Mouse (Mus musculus): ENCODE data around the gene Phb2.

The Phb2 gene

DNA sequence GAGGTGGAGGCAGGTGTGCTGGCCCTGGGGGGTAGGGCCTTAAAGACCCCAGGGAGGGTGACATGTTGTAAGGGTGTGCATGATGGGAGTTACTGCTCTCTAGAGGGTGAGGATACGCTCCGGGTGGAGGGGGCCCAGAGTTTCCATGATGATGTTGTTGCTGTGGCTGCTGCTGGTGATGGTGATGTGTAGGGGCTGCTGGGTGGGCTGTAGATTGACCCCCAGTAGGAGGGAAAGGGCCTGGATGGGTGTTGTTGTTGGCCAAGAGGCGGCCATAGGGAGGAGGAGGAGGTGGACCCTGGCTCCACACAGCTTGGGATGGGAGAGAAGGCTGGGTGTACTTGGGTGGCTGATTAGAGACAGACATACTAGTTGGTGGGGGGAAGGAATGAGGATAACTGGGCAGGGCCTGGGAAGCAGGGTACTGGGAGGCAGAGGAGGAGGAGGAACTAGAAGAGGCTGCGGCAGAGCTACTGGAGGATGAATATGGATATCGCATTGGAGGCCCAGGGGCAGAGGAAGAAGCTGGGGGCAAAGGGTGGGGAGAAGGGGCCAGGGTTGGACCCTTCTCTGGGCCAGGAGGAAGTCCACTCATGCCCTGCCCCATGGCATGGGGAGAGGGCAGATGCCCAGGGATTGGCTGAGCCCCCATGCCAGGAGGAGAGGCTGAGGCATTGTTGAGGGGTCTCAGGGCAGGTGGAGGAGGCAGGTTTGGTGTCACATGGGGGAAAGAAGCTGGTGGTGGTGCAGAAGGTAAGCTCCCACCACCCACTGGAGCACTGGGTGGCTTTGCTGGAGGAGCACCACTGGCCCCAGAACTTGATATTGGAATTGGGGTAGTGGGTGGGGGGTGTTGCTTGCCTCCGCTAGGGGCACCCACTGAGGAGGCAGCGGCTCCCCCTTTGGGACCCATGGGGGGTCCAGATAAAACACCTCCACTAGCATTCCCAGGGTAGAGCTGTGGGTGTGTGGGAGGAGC is 34.8 kb downstream of the Phb2 start:
- no peak for DNase-seq (ENCODE audit: low read depth)

DNA sequence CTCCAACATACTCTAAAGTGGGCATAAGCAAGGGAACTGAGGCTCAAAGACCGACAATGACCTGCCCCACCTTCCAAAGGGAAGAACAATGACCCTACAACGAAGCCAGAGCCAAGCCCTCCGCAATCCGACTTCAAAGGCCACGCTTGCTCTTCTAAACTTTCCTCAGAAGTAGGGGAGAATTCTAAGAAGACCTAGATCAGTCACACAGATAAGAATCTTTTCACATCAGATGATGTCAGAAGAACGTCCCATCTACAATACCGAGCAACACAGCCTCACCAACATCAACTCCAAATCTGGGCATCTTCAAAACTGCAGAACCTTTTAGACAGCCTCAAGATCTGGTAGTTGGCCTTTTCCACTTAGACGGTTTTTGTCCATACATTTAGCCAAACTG is 38.3 kb downstream of the Phb2 start:
- peak; percentile 77 for DNase-seq (ENCODE audit: low read depth)

DNA sequence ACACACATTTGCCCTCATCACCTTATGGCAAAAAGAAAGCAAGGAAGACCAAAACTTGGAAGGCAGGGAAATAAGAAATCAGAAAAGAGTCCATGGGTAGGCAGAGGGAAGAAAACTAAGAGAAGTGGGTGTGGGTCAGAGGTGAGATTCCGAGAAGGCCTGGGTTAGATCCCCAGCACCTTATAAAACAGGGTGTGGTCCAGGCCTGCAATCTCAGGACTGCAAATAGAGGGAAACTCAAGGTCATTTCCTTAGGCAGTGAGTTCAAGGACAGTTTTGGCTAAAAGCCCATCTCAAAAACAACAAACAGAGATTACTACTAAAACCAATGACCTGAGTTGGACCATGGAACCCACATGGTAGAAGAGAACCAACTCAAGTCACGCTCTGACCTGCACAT is 41.7 kb downstream of the Phb2 start:
- DNase-seq (ENCODE audit: low read depth) = no peak

DNA sequence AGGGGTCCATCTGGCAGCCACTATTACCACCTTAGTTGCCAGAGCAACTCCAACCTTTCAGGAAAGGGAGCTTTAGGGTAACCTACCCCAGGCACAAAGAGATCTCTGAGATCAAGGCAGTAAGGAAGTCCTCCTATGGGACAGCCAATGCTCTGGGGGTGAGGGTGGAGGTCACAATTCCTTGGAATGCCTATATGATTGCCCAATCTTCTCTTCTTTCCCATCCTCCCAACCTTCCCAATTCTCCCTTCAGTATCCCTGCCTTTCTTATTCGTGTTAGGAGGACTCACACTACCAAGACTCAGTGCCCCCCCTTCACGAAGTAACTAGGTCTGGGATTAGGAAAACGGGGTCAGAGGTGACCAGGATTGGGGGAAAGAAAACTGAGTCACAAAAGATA is 43.2 kb downstream of the Phb2 start:
- DNase-seq (ENCODE audit: low read depth) = no peak

DNA sequence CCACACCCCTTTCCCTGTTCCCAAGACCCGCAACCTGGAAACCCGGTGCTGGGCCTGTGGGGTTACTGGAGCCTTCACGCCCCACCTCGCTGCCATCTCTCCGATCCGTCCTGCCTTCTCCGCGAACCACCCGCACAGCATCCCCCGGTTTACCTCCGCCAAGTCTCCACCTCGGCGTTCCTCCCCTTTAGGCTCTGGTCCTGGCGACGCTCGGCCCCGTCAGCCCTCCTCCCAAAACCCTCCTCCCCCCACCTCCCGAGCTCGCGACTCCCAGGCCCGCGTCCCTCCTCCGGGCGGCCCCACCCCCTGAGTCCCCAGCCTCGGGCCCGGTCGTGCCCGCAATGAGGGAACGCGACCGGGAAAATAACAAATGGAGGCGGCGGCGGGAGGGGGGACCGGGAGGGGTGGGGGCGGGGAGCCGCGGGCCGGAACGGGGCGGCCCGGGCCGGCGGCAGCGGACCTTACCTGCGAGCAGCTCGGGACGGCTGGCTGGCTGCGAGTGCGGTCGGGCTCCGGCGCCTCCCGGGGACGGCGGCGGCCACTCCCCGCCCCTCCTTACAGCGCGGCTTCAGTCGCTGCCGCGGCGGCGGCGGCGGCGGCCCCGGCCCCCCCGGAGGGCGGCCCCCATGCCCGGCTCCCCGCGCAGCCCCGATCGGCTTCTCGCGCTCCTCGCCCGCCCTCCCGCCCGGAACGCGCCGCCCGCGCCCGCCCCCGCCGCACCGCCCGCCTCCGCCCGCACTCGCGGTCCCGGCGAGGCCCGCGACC is 43.9 kb downstream of the Phb2 start, which contains the start of the genes Gm45234 and Atn1:
TSS of gene Gm45234 (minus strand) at position 191 of the 765 bp plus-strand sequence.
TSS of gene Atn1 (minus strand) at position 694 of the 765 bp plus-strand sequence.
- peak; percentile 65 for DNase-seq (ENCODE audit: low read depth)

- peak; percentile 67 for DNase-seq (ENCODE audit: low read depth)
These were observed 44.7 kb downstream of the Phb2 start for GRCm38 (mm10) chr6:124756652-124757350.

DNA sequence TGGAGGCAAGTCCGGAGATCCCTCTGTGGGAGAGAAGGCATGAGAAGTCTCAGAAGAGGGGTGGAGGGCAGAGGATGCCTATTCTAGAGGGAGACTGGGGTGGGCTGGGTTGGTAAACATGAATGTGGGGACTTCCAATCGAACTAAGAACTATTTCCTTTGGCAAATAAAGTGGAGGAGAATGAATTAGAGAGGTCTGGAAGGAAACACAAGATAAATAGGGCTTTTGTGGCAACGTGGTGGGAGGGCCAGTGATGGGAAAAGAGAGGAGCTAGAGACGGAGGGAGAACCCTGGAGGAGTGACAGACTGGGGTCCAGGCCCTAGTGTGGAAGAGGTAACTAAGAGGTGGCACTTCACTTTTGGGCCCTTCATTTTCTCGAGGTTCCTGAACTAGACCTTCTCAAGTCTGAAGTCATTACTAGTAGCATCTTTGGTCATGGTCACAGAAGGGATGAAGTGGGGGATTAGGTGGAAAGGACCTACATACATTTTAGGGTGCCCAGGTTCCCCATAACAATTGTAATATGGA is 45.3 kb downstream of the Phb2 start:
- no peak for DNase-seq (ENCODE audit: low read depth)

- no peak for DNase-seq (ENCODE audit: low read depth)
These were observed 46.0 kb downstream of the Phb2 start for GRCm38 (mm10) chr6:124757909-124758848.

DNA sequence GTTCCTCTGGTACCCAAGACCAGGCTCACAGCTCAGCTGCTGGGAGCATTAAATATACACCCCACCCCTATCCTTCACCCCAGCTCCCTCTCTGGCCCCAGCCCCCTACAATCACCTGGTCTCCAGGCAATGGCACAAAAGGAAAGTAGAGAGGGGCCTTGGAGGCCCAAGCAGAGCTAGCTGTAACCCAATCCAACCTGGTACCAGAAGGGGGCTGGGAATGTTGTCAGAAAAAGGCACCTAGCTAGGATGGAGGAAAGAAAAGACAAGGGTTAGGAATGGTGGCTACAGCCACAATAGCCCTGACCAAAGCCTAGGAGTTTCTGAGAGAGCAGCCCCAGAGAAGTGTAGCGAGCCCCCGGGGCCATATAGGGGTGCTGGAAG is 46.7 kb downstream of the Phb2 start:
- DNase-seq (ENCODE audit: low read depth) = no peak

DNA sequence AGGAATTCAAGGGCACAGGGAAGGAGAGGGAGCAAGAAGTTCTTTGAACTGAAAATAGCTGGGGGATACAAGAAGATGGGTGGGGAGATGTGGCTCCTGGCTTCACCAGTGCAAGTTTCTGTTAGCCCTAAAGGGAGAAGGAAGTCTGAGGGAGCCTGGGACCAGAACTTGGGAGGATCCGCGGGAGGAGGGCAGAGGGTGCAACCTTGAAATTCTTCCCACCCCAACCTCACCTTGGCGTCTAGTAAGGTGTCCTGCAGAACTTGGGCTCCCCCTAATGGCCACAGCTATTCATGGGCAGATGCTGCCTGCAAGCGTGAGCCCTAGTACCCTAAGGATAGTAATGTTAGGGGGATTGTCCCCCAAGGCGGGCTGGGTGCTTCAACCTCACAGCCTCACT is 47.1 kb downstream of the Phb2 start:
- DNase-seq (ENCODE audit: low read depth) = peak; percentile 94

GRCm38 (mm10) chr6:124765951-124766350 is 53.8 kb downstream of the Phb2 start:
- no peak for DNase-seq (ENCODE audit: low read depth)
